In genomic region chr12:107171676-107172075, GRCm38 (mm10) we compare ENCODE assay signal across 18 mouse cellular contexts.
DNase-seq lines count a peak whose midpoint lies in the region; ATAC-seq and TF ChIP-seq lines count a peak whose summit lies in the region.
"Had no signal": no experiment of that assay in that cellular context is flagged by ENCODE, and none has a peak within 500 bp of the region (broad histone marks: within the 10 kb centered on the region; RNA-seq: fewer than 3 reads in every experiment).

No protein-coding gene starts in this region.

- no peaks in the 10 kb centered on the region for H3K9me3 ChIP-seq in midbrain, embryonic 13.5 days
- no peaks in the 10 kb centered on the region for H3K9me3 ChIP-seq in midbrain, embryonic 11.5 days (ENCODE audit: control insufficient read depth, low read length)
- H3K9me3 ChIP-seq in midbrain, embryonic 15.5 days: no peaks in the 10 kb centered on the region
- no peaks in the 10 kb centered on the region for H3K9me3 ChIP-seq in midbrain, embryonic 16.5 days (replicated peaks; ENCODE audit: control insufficient read depth, low read length, poor library complexity, severe bottlenecking)
- H3K9me3 ChIP-seq: embryonic facial prominence, embryonic 10.5 days; embryonic facial prominence, embryonic 12.5 days; forebrain, embryonic 13.5 days; forebrain, embryonic 15.5 days had no signal

- no peak for ATAC-seq in midbrain, embryonic 13.5 days
- ATAC-seq in midbrain, embryonic 11.5 days (ENCODE audit: low FRiP score): no peak
- ATAC-seq in midbrain, embryonic 15.5 days (replicated peaks): no peak
- ATAC-seq in midbrain, embryonic 16.5 days: no peak
- ATAC-seq: forebrain, embryonic 13.5 days; forebrain, embryonic 15.5 days had no signal

- no peaks in the 10 kb centered on the region for H3K27me3 ChIP-seq in midbrain, embryonic 13.5 days
- no peaks in the 10 kb centered on the region for H3K27me3 ChIP-seq in midbrain, embryonic 11.5 days (ENCODE audit: control insufficient read depth, insufficient read depth, low read length)
- H3K27me3 ChIP-seq in midbrain, embryonic 15.5 days (replicated peaks): no peaks in the 10 kb centered on the region
- no peaks in the 10 kb centered on the region for H3K27me3 ChIP-seq in midbrain, embryonic 16.5 days (ENCODE audit: control insufficient read depth, insufficient read depth, low read depth, low read length)
- H3K27me3 ChIP-seq: embryonic facial prominence, embryonic 12.5 days; forebrain, embryonic 13.5 days; forebrain, embryonic 15.5 days had no signal

- no peak overlapping the region for H3K4me3 ChIP-seq in midbrain, embryonic 13.5 days (replicated peaks)
- no peak overlapping the region for H3K4me3 ChIP-seq in midbrain, embryonic 11.5 days (ENCODE audit: low read depth, low read length)
- H3K4me3 ChIP-seq in midbrain, embryonic 15.5 days: no peak overlapping the region
- H3K4me3 ChIP-seq in midbrain, embryonic 16.5 days (ENCODE audit: low read depth, low read length): no peak overlapping the region
- H3K4me3 ChIP-seq: embryonic facial prominence, embryonic 10.5 days; embryonic facial prominence, embryonic 12.5 days; forebrain, embryonic 13.5 days; forebrain, embryonic 15.5 days had no signal

- peak overlapping the region; percentile 25; the same call in 1 of the 2 replicates for H3K27ac ChIP-seq in midbrain, embryonic 13.5 days
- no peak overlapping the region for H3K27ac ChIP-seq in midbrain, embryonic 11.5 days (ENCODE audit: low read depth, low read length)
- peak overlapping the region; percentile 23 for H3K27ac ChIP-seq in midbrain, embryonic 15.5 days
- no peak overlapping the region for H3K27ac ChIP-seq in midbrain, embryonic 16.5 days (ENCODE audit: low read length)
- H3K27ac ChIP-seq: embryonic facial prominence, embryonic 10.5 days; embryonic facial prominence, embryonic 12.5 days; forebrain, embryonic 13.5 days; forebrain, embryonic 15.5 days had no signal

- no peaks in the 10 kb centered on the region for H3K4me1 ChIP-seq in midbrain, embryonic 13.5 days (replicated peaks)
- no peaks in the 10 kb centered on the region for H3K4me1 ChIP-seq in midbrain, embryonic 11.5 days (ENCODE audit: control insufficient read depth, insufficient read depth, low read length)
- 0 out of 2 replicates have a peak, but pooled peaks cover 6% of the 10 kb centered on the region for H3K4me1 ChIP-seq in midbrain, embryonic 15.5 days
- peaks cover 2% of the 10 kb centered on the region; the same call in 1 of the 2 replicates for H3K4me1 ChIP-seq in midbrain, embryonic 16.5 days (ENCODE audit: control insufficient read depth, insufficient read depth, low read length)
- H3K4me1 ChIP-seq: embryonic facial prominence, embryonic 10.5 days; embryonic facial prominence, embryonic 12.5 days; forebrain, embryonic 13.5 days; forebrain, embryonic 15.5 days had no signal

- no peak for TF ChIP-seq CTCF in brain, embryonic 14.5 days (IDR thresholded peaks at IDR 0.05; ENCODE audit: borderline replicate concordance, extremely low read depth, insufficient read depth, insufficient read length)

- DNase-seq in midbrain, embryonic 11.5 days (ENCODE audit: low spot score, missing footprints): no peak
- DNase-seq in brain, embryonic 14.5 days (ENCODE audit: low read depth): peak; percentile 57
- no peak for DNase-seq in left cerebral cortex, adult 11 months (ENCODE audit: low spot score)
- DNase-seq: adrenal gland, adult 2 months; adrenal gland, postnatal 10 days; adrenal gland, postnatal 25 days; cerebellum, adult 11-12 months; cerebellum, adult 2 months; cerebellum, adult 9-10 months; cerebellum, postnatal 10 days; cerebellum, postnatal 25 days had no signal

- no peak overlapping the region for H3K4me2 ChIP-seq in midbrain, embryonic 13.5 days (replicated peaks)
- no peak overlapping the region for H3K4me2 ChIP-seq in midbrain, embryonic 11.5 days
- H3K4me2 ChIP-seq in midbrain, embryonic 15.5 days: no peak overlapping the region
- no peak overlapping the region for H3K4me2 ChIP-seq in midbrain, embryonic 16.5 days (ENCODE audit: low read length)
- H3K4me2 ChIP-seq: embryonic facial prominence, embryonic 12.5 days; forebrain, embryonic 13.5 days; forebrain, embryonic 15.5 days had no signal

- 55% methylated on average over 15 of the region's 15 CpGs for WGBS in midbrain, embryonic 13.5 days
- 69% methylated on average over 15 of the region's 15 CpGs for WGBS in midbrain, embryonic 11.5 days
- WGBS in midbrain, embryonic 15.5 days: 43% methylated on average over 15 of the region's 15 CpGs
- WGBS in midbrain, embryonic 16.5 days: 37% methylated on average over 15 of the region's 15 CpGs

- H3K9ac ChIP-seq in midbrain, embryonic 13.5 days (replicated peaks): no peak overlapping the region
- H3K9ac ChIP-seq in midbrain, embryonic 11.5 days (ENCODE audit: low read length): no peak overlapping the region
- no peak overlapping the region for H3K9ac ChIP-seq in midbrain, embryonic 15.5 days
- no peak overlapping the region for H3K9ac ChIP-seq in midbrain, embryonic 16.5 days (ENCODE audit: low read depth, low read length)
- H3K9ac ChIP-seq: embryonic facial prominence, embryonic 12.5 days; forebrain, embryonic 13.5 days; forebrain, embryonic 15.5 days had no signal

- TF ChIP-seq POLR2A in brain, embryonic 14.5 days (IDR thresholded peaks at IDR 0.05; ENCODE audit: borderline replicate concordance, extremely low read depth, insufficient read depth, insufficient read length, poor library complexity, severe bottlenecking): no peak

- H3K36me3 ChIP-seq in midbrain, embryonic 13.5 days: no peaks in the 10 kb centered on the region
- no peaks in the 10 kb centered on the region for H3K36me3 ChIP-seq in midbrain, embryonic 11.5 days (ENCODE audit: control insufficient read depth, insufficient read depth, low read length)
- H3K36me3 ChIP-seq in midbrain, embryonic 15.5 days (replicated peaks): no peaks in the 10 kb centered on the region
- no peaks in the 10 kb centered on the region for H3K36me3 ChIP-seq in midbrain, embryonic 16.5 days (ENCODE audit: control insufficient read depth, insufficient read depth, low read length)
- H3K36me3 ChIP-seq: embryonic facial prominence, embryonic 10.5 days; embryonic facial prominence, embryonic 12.5 days; forebrain, embryonic 15.5 days had no signal

Comparison
In these comparisons a context has a peak if more than half of its experiments do, and no peak if none do; other contexts are left out.
1. H3K27ac ChIP-seq: peak in midbrain, embryonic 13.5 days (single experiment) and midbrain, embryonic 15.5 days (single experiment); none in midbrain, embryonic 11.5 days (single experiment) and midbrain, embryonic 16.5 days (single experiment).